Mouse (Mus musculus) hindbrain, embryonic 11.5 days (tissue): Measurements from ENCODE around the gene 9930022D16Rik. TPM values are rescaled to one million over a fixed set of nuclear protein-coding genes. Genes with fewer than 3 reads are reported as not detected.

Experiments
- ATAC-seq: fragments of 200-750 bp; cut with Nextera tagmentation; 2 replicates; pipeline ENCODE4 v1.8.0; 2017; ENCODE audit warnings: mild to moderate bottlenecking, moderate TSS enrichment, moderate library complexity; ENCODE audit not compliant: low FRiP score
- DNase-seq: peaks from one replicate; pipeline ENCODE4 v3.0.0-alpha.2; 2015; ENCODE audit warnings: low spot score
- H3K27ac ChIP-seq: fragments of 300-500 bp; sonication (generic); 2 replicates; pipeline ENCODE4 v1.5.1; 2014; ENCODE audit warnings: mild to moderate bottlenecking, low read depth, low read length
- H3K27me3 ChIP-seq: fragments of 300-500 bp; sonication (generic); 2 replicates; pipeline ENCODE4 v1.6.1; 2014; ENCODE audit warnings: mild to moderate bottlenecking, low read length, moderate library complexity, mixed read lengths; ENCODE audit not compliant: control insufficient read depth, insufficient read depth
- H3K36me3 ChIP-seq: fragments of 300-500 bp; sonication (generic); 2 replicates; pipeline ENCODE4 v1.6.1; 2014; ENCODE audit warnings: mild to moderate bottlenecking, low read length, moderate library complexity, mixed read lengths; ENCODE audit not compliant: control insufficient read depth, insufficient read depth
- H3K4me1 ChIP-seq: fragments of 300-500 bp; sonication (generic); replicated peaks from 2 replicates; pipeline ENCODE4 v1.6.1; 2014; ENCODE audit warnings: low read length, mixed read lengths; ENCODE audit not compliant: control insufficient read depth, insufficient read depth
- H3K4me2 ChIP-seq: fragments of 300-500 bp; sonication (generic); replicated peaks from 2 replicates; pipeline ENCODE4 v1.6.1; 2014; ENCODE audit warnings: mild to moderate bottlenecking, low read depth, low read length
- H3K4me3 ChIP-seq: fragments of 300-500 bp; sonication (generic); 2 replicates; pipeline ENCODE4 v1.5.1; 2014; ENCODE audit warnings: low read depth, low read length
- H3K9ac ChIP-seq: fragments of 300-500 bp; sonication (generic); 2 replicates; pipeline ENCODE4 v1.6.1; 2014; ENCODE audit warnings: low read depth, low read length
- H3K9me3 ChIP-seq: fragments of 300-500 bp; sonication (generic); 2 replicates; pipeline ENCODE4 v1.6.1; 2016; ENCODE audit warnings: low read length; ENCODE audit not compliant: control insufficient read depth
- WGBS: fragments of 180-500 bp; shearing (Covaris S2); extraction: QIAGEN DNeasy Blood & Tissue Kit; methylation state at CpG from one replicate; pipeline ENCODE4 v1.1.7; 2014; 5-methylcytosine and 5-hydroxymethylcytosine counted together
- polyA plus RNA-seq: library from polyadenylated mRNA; unstranded; fragments of >200 nt; fragmentation: Nextera tagmentation; extraction: Ambion mirVana; gene quantifications from 2 replicates; pipeline ENCODE4 v1.2.1, GENCODE M21; 2014

Gene 9930022D16Rik
- polyA plus RNA-seq, 1 experiment from 2014 or later: not detected

DNA sequence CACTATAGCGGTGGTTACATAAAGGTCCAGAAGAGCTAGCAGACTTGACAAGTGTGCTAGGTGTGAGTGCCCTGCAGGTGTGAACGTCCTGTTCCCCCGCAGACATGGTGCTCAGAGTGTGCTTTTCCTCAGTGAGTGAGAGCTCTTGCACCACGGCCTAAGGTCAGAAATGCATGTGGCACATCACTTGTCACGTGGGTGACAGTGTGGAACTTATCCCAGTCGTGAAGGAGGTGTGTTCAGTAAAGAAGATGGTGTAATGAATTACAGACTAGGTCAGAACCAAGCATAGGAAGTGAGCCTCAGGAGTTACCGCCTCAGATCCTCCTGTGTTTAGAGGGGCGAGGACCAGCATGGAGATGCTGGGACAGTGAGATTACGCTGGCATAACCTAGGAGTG lies 18.4 kb upstream of the 9930022D16Rik start:
- no peak overlapping the region for H3K4me2 ChIP-seq
- no peaks in the 10 kb centered on the region for H3K36me3 ChIP-seq
- no peak overlapping the region for H3K9ac ChIP-seq
- no peak overlapping the region for H3K27ac ChIP-seq
- ATAC-seq (no peak), DNase-seq (no peak)
- H3K4me1 ChIP-seq: no peaks in the 10 kb centered on the region
- H3K9me3 ChIP-seq: no peaks in the 10 kb centered on the region
- WGBS: 93% methylated on average over 9 of the region's 9 CpGs
- no peak overlapping the region for H3K4me3 ChIP-seq
- no peaks in the 10 kb centered on the region for H3K27me3 ChIP-seq

DNA sequence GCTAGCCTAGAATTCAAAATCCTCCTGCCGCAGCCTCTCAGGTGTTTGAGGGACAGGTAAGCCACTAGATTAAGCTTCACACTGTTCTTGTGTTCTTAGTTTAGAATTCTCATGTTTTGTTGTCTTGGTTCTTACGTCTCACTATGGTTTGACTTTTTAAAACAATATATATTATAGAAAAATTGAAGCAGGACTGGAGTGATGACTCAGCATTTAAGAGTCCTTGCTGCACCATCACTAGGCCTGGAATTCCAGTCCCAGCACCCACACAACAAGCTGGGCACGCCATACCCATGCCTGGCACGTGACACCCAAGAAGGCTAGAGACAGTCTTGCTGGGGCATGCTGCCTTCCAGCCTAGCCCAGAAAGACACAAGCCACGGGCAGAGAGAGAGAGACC lies 7.3 kb upstream of the 9930022D16Rik start:
- 78% methylated on average over 5 of the region's 5 CpGs for WGBS

DNA sequence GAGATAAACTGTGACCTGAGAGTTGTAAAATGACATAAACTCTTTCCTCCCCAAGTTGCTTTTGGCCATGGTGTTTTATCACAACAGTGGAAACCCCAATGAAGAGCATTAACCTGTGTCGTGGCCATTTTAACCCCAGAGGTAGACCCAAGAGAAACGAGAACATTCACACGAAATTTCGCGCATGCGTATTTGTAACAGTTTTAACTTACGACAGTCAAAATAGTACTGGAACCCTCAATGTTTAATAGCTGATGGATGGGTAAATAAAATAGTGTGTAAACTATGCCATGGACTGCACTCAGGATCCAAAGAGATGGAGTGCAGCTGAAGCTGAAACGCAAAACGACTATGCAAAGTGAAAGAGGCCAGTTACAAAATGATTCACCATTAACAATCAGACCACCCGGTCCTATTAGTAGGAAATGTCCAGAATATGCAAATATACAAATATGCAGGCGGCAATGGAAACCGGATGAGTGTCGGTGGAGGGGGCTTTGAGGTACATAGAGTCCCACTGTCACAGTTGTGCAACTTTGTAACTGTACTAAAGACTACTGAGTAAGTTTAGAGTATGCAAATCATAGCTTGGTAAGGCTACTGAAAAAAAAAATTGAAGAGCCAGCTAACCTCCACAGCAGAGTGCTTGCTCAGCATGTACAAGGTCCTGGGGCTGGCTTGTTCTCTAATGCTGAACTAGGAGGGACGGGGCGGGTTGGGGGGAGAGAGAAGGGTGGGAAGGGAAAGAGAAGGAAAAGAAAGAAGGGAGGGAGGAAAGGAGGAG lies 3.3 kb upstream of the 9930022D16Rik start:
- no peak for DNase-seq
- H3K4me1 ChIP-seq: no peaks in the 10 kb centered on the region
- no peak overlapping the region for H3K27ac ChIP-seq
- H3K36me3 ChIP-seq: no peaks in the 10 kb centered on the region
- no peak for ATAC-seq
- H3K9ac ChIP-seq: no peak overlapping the region
- no peaks in the 10 kb centered on the region for H3K27me3 ChIP-seq
- no peaks in the 10 kb centered on the region for H3K9me3 ChIP-seq
- H3K4me2 ChIP-seq: no peak overlapping the region
- no peak overlapping the region for H3K4me3 ChIP-seq
- 90% methylated on average over 15 of the region's 15 CpGs for WGBS

More for the DNA sequence above, 7.3 kb upstream of the 9930022D16Rik start:
- Histone ChIP-seq H3K9me3 (no peaks in the 10 kb centered on the region), H3K27me3 (no peaks in the 10 kb centered on the region), H3K4me1 (no peaks in the 10 kb centered on the region), H3K4me2 (no peak overlapping the region), H3K4me3 (no peak overlapping the region), H3K9ac (no peak overlapping the region), H3K36me3 (no peaks in the 10 kb centered on the region), H3K27ac (no peak overlapping the region)
- DNase-seq: no peak
- no peak for ATAC-seq

DNA sequence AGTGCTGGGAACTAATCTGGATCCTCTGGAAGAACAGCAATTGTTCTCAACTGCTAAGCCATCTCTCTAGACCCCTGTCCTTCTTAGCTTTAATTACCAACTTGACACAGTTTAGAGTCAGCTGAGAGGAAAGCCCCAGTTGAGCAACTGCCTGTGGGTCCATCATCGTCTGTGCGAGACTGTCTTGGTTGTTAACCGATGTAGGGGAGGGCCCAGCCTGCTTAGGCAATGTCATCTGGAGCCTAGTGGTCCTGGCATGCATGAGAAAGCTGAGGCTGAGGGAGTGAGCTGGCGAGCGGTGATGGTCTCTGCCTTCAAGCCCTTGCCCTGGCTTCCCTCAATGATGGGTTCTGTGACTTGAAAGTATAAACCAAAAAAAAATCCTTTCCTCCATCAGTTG lies 1.1 kb downstream of the 9930022D16Rik start:
- Histone ChIP-seq H3K9ac (no peak overlapping the region), H3K9me3 (no peaks in the 10 kb centered on the region), H3K36me3 (no peaks in the 10 kb centered on the region), H3K4me3 (no peak overlapping the region), H3K4me2 (no peak overlapping the region), H3K4me1 (no peaks in the 10 kb centered on the region), H3K27me3 (no peaks in the 10 kb centered on the region), H3K27ac (no peak overlapping the region)
- 88% methylated on average over 5 of the region's 5 CpGs for WGBS
- no peak for DNase-seq
- ATAC-seq: no peak

DNA sequence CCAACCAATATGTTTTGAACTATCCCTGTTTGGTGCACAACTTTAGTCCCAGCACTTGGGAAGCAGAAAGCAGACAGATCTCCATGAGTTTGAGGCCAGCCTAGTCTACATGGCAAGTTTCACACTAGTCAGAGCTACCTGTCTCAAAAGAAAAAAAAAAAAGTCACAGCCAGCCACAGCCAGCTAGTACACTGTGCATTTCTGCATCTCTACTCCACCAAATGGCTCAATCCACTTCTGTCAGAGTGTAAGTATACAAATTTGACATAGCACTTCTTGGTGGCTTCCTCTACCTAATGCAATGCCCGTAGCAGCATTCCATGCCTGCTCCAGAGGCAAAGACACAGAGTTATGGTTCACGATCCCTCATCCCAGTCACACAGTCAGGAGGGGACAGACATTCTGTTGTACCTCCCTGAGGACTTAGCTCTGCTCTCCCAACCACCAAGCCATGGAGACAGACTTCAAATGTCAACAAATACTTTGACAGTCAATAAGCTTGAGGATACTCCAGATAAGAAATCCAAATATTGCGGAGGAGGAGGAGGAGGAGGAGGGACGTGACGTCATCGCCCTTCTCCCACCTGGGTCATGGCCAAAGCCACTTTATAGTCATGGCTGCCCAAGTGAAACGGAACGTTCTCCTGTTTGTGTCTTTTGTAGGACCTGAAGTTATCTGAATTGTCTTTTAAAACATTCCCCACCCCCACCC lies 3.1 kb downstream of the 9930022D16Rik start:
- ATAC-seq: no peak
- 90% methylated on average over 8 of the region's 8 CpGs for WGBS
- H3K27ac ChIP-seq: no peak overlapping the region
- no peaks in the 10 kb centered on the region for H3K9me3 ChIP-seq
- no peak overlapping the region for H3K4me2 ChIP-seq
- H3K4me1 ChIP-seq: no peaks in the 10 kb centered on the region
- no peaks in the 10 kb centered on the region for H3K27me3 ChIP-seq
- H3K4me3 ChIP-seq: no peak overlapping the region
- no peak for DNase-seq
- H3K36me3 ChIP-seq: no peaks in the 10 kb centered on the region
- H3K9ac ChIP-seq: no peak overlapping the region

DNA sequence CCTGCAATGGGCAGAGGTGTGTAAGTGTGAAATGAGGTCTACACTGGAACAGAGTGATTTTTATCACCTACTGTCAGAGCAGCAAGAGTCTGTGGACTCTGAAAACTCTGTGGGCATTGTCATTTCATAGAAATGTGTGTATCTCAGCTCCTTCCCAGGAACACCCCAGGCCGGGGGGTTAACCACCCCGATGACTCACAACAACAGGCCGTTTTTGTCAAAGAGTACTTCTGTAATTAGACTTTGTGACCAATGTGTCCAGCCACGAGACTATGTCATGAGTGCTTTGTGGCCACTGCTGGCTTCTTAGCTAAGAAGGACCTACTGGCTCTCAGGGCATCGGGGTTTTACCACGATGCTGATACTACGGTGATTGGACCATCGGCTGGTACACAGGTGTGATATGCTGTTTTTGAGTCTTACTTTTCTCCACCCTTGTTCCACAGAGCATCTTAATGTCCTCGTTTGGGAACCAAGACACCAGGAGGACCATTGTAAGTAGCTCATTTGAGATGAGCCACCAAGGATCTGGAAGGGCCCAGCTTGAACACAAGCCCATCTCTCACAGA lies 3.8 kb downstream of the 9930022D16Rik start:
- H3K4me1 ChIP-seq: no peaks in the 10 kb centered on the region
- no peaks in the 10 kb centered on the region for H3K27me3 ChIP-seq
- H3K4me2 ChIP-seq: no peak overlapping the region
- WGBS: 94% methylated on average over 9 of the region's 9 CpGs
- H3K36me3 ChIP-seq: no peaks in the 10 kb centered on the region
- ATAC-seq (no peak), DNase-seq (no peak)
- no peaks in the 10 kb centered on the region for H3K9me3 ChIP-seq
- H3K4me3 ChIP-seq: no peak overlapping the region
- H3K27ac ChIP-seq: no peak overlapping the region
- no peak overlapping the region for H3K9ac ChIP-seq

DNA sequence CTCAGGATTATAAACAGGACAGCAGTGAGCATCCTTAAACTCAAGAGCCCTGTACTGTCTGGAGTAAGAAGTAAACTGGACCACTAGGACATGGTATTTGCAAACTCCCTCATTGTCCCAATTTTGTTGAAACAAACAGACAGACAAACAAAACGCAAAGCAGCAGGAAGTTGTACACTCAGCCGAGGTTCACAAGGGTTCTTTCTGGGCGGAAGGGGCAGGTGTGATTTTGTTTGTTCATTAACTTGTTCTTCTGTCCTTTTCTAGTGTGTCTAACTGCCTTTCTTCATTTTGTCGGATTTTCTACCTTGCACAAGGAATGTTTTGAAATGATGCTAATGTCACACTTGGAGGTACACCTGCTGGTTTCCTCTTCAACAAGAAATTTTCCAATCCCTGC lies 5.7 kb downstream of the 9930022D16Rik start:
- Histone ChIP-seq H3K27me3 (no peaks in the 10 kb centered on the region), H3K9ac (no peak overlapping the region), H3K4me1 (no peaks in the 10 kb centered on the region), H3K9me3 (no peaks in the 10 kb centered on the region), H3K27ac (no peak overlapping the region), H3K36me3 (no peaks in the 10 kb centered on the region), H3K4me3 (no peak overlapping the region), H3K4me2 (no peak overlapping the region)
- ATAC-seq (no peak), DNase-seq (no peak)
- 55% methylated on average over 4 of the region's 4 CpGs for WGBS

DNA sequence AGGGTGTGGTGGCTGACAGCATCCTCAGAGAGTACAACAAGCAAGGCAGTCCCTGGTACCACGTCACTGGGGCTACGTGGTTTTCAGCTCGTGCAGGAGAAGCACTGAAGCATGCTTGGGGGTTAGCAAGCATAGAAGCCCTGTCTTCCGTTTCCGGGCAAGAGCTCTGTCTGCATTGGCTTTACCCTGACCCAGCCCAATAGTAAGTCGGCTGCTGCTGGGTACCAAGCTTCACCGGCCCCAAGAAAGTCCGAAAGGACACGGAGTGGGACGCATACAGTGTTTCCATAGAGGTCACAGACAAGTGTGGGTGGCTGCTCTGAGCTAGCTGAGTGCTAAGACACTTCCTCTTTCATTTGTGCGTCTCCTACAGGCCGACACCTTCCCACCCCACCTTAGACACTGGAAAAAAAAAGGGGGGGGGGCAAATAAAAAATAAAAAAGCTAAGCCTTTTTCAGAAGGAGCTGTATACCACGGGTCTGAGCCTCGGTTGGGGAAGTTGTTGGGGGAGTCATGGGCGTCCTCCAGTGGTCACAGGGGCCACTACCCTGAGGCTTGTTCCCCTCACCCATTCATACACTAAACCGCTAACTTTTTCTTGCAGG lies 6.3 kb downstream of the 9930022D16Rik start:
- H3K9ac ChIP-seq: no peak overlapping the region

More for the DNA sequence above, 6.3 kb downstream of the 9930022D16Rik start:
- 45% methylated on average over 16 of the region's 16 CpGs for WGBS
- H3K27ac ChIP-seq: no peak overlapping the region
- DNase-seq (no peak), ATAC-seq (no peak)
- no peak overlapping the region for H3K4me3 ChIP-seq
- H3K4me2 ChIP-seq: no peak overlapping the region
- H3K27me3 ChIP-seq: no peaks in the 10 kb centered on the region
- no peaks in the 10 kb centered on the region; the same call in 1 of the 2 replicates for H3K4me1 ChIP-seq
- no peaks in the 10 kb centered on the region for H3K9me3 ChIP-seq
- H3K36me3 ChIP-seq: no peaks in the 10 kb centered on the region
